In the genomic region with DNA sequence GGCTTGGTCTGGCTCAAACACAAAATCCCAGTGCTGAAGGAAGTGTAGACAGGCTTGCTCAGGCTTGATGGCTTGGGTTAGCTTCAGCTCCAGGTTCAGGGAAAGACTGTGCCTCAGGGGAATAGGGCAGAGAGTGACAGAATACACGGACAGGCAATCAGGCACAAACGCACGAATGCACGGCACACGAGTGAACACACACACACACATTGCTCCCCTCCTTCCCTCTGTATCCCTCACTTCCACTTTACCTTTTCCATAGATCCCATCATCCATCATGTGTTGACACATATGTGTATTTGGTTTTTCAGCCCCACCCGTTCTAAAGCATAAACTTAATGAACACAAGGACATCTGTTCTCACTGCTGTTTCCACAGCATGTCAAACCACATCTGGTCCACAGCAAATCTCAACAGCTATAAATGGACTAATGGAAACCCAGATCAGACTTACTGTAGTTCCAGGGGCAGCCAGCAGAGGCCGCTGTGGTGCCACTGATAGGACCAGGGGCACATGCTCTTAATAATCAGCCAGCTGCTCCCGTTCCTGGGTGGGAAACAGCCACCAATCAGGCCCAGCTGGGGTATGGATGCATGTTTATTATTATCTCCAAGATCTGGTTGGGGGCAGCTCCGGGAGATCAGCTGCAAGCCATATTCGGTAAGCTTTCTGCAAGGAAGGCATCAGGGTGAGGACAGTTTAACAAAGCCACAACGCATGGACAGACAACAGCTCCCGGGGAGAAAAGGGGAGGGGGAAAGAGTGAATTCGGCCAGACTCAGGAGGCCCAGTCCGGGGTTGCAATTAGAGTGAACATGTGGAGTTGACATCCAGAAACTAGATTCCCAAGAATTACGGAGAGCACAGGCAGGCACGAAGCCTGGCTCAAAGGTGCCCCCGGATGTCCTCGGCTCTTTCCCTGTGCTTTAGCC, we compare ENCODE assay signal across 8 mouse cellular contexts. TPM values are rescaled to one million over a fixed set of nuclear protein-coding genes. Genes with fewer than 3 reads are reported as not detected.
DNase-seq lines count a peak whose midpoint lies in the region; ATAC-seq and TF ChIP-seq lines count a peak whose summit lies in the region.

No protein-coding gene starts in this region.

- H3K79me2 ChIP-seq in C2C12 (ENCODE audit: control insufficient read depth, insufficient read depth), result no peaks in the 10 kb centered on the region

- H3K27me3 ChIP-seq in C2C12 (ENCODE audit: control insufficient read depth, insufficient read depth, insufficient read length), result no peaks in the 10 kb centered on the region
- H3K27me3 ChIP-seq in heart, embryonic 14.5 days (ENCODE audit: control insufficient read depth, insufficient read depth, low read length), result no peaks in the 10 kb centered on the region
- no peaks in the 10 kb centered on the region for H3K27me3 ChIP-seq in liver, embryonic 11.5 days (replicated peaks; ENCODE audit: control insufficient read depth, insufficient read depth, low read length)
- no peaks in the 10 kb centered on the region for H3K27me3 ChIP-seq in stomach, embryonic 15.5 days (replicated peaks)

- no peak overlapping the region; the same call in 1 of the 2 replicates for H3K9ac ChIP-seq in heart, embryonic 14.5 days (ENCODE audit: low read length)
- no peak overlapping the region for H3K9ac ChIP-seq in liver, embryonic 11.5 days (ENCODE audit: low read depth, low read length)
- H3K9ac ChIP-seq in stomach, embryonic 15.5 days, result no peak overlapping the region

- no peaks in the 10 kb centered on the region for H3K79me3 ChIP-seq in C2C12 (ENCODE audit: low read depth)

- ATAC-seq in heart, embryonic 14.5 days (ENCODE audit: insufficient number of reproducible peaks, insufficient read depth, low FRiP score, low read depth), result no peak
- ATAC-seq in liver, embryonic 11.5 days (replicated peaks; ENCODE audit: low FRiP score), result no peak
- peak; percentile 62 for ATAC-seq in stomach, embryonic 15.5 days (ENCODE audit: insufficient read depth, low FRiP score, low read depth)

- peak overlapping the region; percentile 53 for H3K4me2 ChIP-seq in heart, embryonic 14.5 days (ENCODE audit: low read length)
- H3K4me2 ChIP-seq in liver, embryonic 11.5 days, result no peak overlapping the region
- peak overlapping the region; percentile 44 for H3K4me2 ChIP-seq in stomach, embryonic 15.5 days

- H3K27ac ChIP-seq in heart, embryonic 14.5 days (replicated peaks in 1 of 2; ENCODE audit: control insufficient read depth in 1 of 2, insufficient read depth in 1 of 2, low read depth in 2 of 2, low read length in 2 of 2), result no peak overlapping the region
- H3K27ac ChIP-seq in liver, embryonic 11.5 days (ENCODE audit: low read depth, low read length), result no peak overlapping the region
- peak overlapping the region; percentile 36; the same call in 1 of the 2 replicates for H3K27ac ChIP-seq in stomach, embryonic 15.5 days

- H3K4me1 ChIP-seq in heart, embryonic 14.5 days (ENCODE audit: control insufficient read depth in 2 of 2, insufficient read depth in 2 of 2, low read length in 2 of 2), result peaks cover 4% of the 10 kb centered on the region in 2 experiments; a peak in 3 of 4 replicates
- no peaks in the 10 kb centered on the region for H3K4me1 ChIP-seq in liver, embryonic 11.5 days (replicated peaks; ENCODE audit: control insufficient read depth, insufficient read depth, low read length)
- 0 out of 2 replicates have a peak, but pooled peaks cover 4% of the 10 kb centered on the region for H3K4me1 ChIP-seq in stomach, embryonic 15.5 days

- H3K4me3 ChIP-seq in C2C12 (ENCODE audit: insufficient read depth, poor library complexity, severe bottlenecking), result no peak overlapping the region
- H3K4me3 ChIP-seq in heart, embryonic 14.5 days (ENCODE audit: control insufficient read depth in 1 of 2, insufficient read depth in 1 of 2, low read depth in 1 of 2, low read length in 2 of 2), result no peak overlapping the region
- H3K4me3 ChIP-seq in liver, embryonic 11.5 days (ENCODE audit: low read depth, low read length), result no peak overlapping the region
- H3K4me3 ChIP-seq in stomach, embryonic 15.5 days (replicated peaks), result no peak overlapping the region

- TF ChIP-seq POLR2A in brain, embryonic 14.5 days (IDR thresholded peaks at IDR 0.05; ENCODE audit: borderline replicate concordance, extremely low read depth, insufficient read depth, insufficient read length, poor library complexity, severe bottlenecking), result no peak

- peak; percentile 94 for DNase-seq in brain, embryonic 14.5 days (ENCODE audit: low read depth)
- peak; percentile 63 for DNase-seq in fibroblast of lung, adult 2 months (ENCODE audit: low read depth)
- DNase-seq in kidney, postnatal 10 days, result peak; percentile 91
- peak; percentile 81 for DNase-seq in liver, embryonic 11.5 days (ENCODE audit: low spot score)
- DNase-seq in neural tube, embryonic 10.5 days (ENCODE audit: extremely low spot score, low spot score), result peak; percentile 96

- no peaks in the 10 kb centered on the region for H3K36me3 ChIP-seq in C2C12 (ENCODE audit: control insufficient read depth, insufficient read depth)
- no peaks in the 10 kb centered on the region for H3K36me3 ChIP-seq in heart, embryonic 14.5 days (ENCODE audit: control insufficient read depth, insufficient read depth, low read length)
- H3K36me3 ChIP-seq in liver, embryonic 11.5 days (ENCODE audit: control insufficient read depth, insufficient read depth, low read length), result no peaks in the 10 kb centered on the region
- no peaks in the 10 kb centered on the region for H3K36me3 ChIP-seq in stomach, embryonic 15.5 days

- H3ac ChIP-seq in C2C12 (ENCODE audit: control insufficient read depth, insufficient read length, low read depth), result no peak overlapping the region

- 34% methylated on average over 18 of the region's 18 CpGs for WGBS in heart, embryonic 14.5 days
- WGBS in liver, embryonic 11.5 days, result 42% methylated on average over 18 of the region's 18 CpGs
- 28% methylated on average over 18 of the region's 18 CpGs for WGBS in stomach, embryonic 15.5 days

- TF ChIP-seq CTCF in C2C12 (IDR thresholded peaks at IDR 0.05; ENCODE audit: control insufficient read depth, insufficient read depth, insufficient read length), result peak; percentile 27
- peak; percentile 95 for TF ChIP-seq CTCF in brain, embryonic 14.5 days (IDR thresholded peaks at IDR 0.05; ENCODE audit: borderline replicate concordance, extremely low read depth, insufficient read depth, insufficient read length)

- H3K9me3 ChIP-seq in heart, embryonic 14.5 days (ENCODE audit: control insufficient read depth, low read length), result no peaks in the 10 kb centered on the region
- no peaks in the 10 kb centered on the region for H3K9me3 ChIP-seq in liver, embryonic 11.5 days (ENCODE audit: control insufficient read depth, low read length)
- H3K9me3 ChIP-seq in stomach, embryonic 15.5 days, result no peaks in the 10 kb centered on the region

TF ChIP-seq in C2C12, 6 proteins besides CTCF, POLR2A, EP300 and RAD21:
- peak; percentile 89 for TF ChIP-seq MAX (IDR thresholded peaks at IDR 0.05)
- TF ChIP-seq FOSL1 (IDR thresholded peaks at IDR 0.05; ENCODE audit: insufficient read depth, low read length, poor library complexity, severe bottlenecking), result no peak

RNA-seq across cellular contexts. Expression of a gene that starts 30.4 kb away (rescaled TPM):
- 5.5 TPM for polyA plus RNA-seq in C2C12 (2012; fragmentation: generic; extraction: Trizol)
- 36.6 and 39.3 TPM in 2 replicates for polyA plus RNA-seq in brain, embryonic 14.5 days (2012; rRNA removed)
- polyA plus RNA-seq in heart, embryonic 14.5 days (2014; fragmentation: Nextera tagmentation; extraction: Ambion mirVana), result 32.7 and 33.6 TPM in 2 replicates
- polyA plus RNA-seq in liver, embryonic 11.5 days (2014; fragmentation: Nextera tagmentation; extraction: Ambion mirVana), result 28.0 and 28.9 TPM in 2 replicates
- polyA plus RNA-seq in stomach, embryonic 15.5 days (2015; fragmentation: Nextera tagmentation; extraction: Ambion mirVana), result 37.6 and 42.7 TPM in 2 replicates

RNA-seq across cellular contexts. Expression of a gene that starts 30.5 kb away (rescaled TPM):
- 21.1 TPM for polyA plus RNA-seq in C2C12 (2012; fragmentation: generic; extraction: Trizol)
- polyA plus RNA-seq in brain, embryonic 14.5 days (2012; rRNA removed), result 62.8 and 82.5 TPM in 2 replicates
- polyA plus RNA-seq in heart, embryonic 14.5 days (2014; fragmentation: Nextera tagmentation; extraction: Ambion mirVana), result 37.1 and 47.0 TPM in 2 replicates
- 36.7 and 43.4 TPM in 2 replicates for polyA plus RNA-seq in liver, embryonic 11.5 days (2014; fragmentation: Nextera tagmentation; extraction: Ambion mirVana)
- 72.0 and 75.2 TPM in 2 replicates for polyA plus RNA-seq in stomach, embryonic 15.5 days (2015; fragmentation: Nextera tagmentation; extraction: Ambion mirVana)
